ENCODE assay signal across 21 mouse cellular contexts in genomic region chr8:108887890-108888289, GRCm38 (mm10).
DNase-seq lines count a peak whose midpoint lies in the region; ATAC-seq and TF ChIP-seq lines count a peak whose summit lies in the region.
"Had no signal": no experiment of that assay in that cellular context is flagged by ENCODE, and none has a peak within 500 bp of the region (broad histone marks: within the 10 kb centered on the region; RNA-seq: fewer than 3 reads in every experiment).

No protein-coding gene starts in this region.

- H3K4me1 ChIP-seq in forebrain, embryonic 12.5 days: peaks cover 59% of the 10 kb centered on the region
- H3K4me1 ChIP-seq in forebrain, embryonic 11.5 days (replicated peaks; ENCODE audit: control insufficient read depth, insufficient read depth, low read length): peaks cover 21% of the 10 kb centered on the region; the same call in 1 of the 2 replicates
- peaks cover 67% of the 10 kb centered on the region for H3K4me1 ChIP-seq in hindbrain, embryonic 13.5 days (replicated peaks)
- H3K4me1 ChIP-seq in hindbrain, embryonic 10.5 days (replicated peaks): peaks cover 61% of the 10 kb centered on the region
- peaks cover 62% of the 10 kb centered on the region for H3K4me1 ChIP-seq in thymus, adult 2 months (replicated peaks; ENCODE audit: control insufficient read depth, insufficient read depth, low read length)

- DNase-seq in forebrain, embryonic 11.5 days (ENCODE audit: low spot score): no peak
- no peak for DNase-seq in hindbrain, embryonic 10.5 days (ENCODE audit: low spot score)
- no peak for DNase-seq in thymus, adult 2 months
- no peak for DNase-seq in thymus, postnatal 0 days (ENCODE audit: low spot score)
- DNase-seq in layer of hippocampus, adult 8-10 months (ENCODE audit: low spot score in 2 of 2): no peak
- DNase-seq in frontal cortex, postnatal 10 days (ENCODE audit: low spot score in 2 of 2): no peak
- DNase-seq: adrenal gland, postnatal 25 days; cerebellum, adult 11 months; gastrocnemius, postnatal 25 days; kidney, adult 18-20 months; layer of hippocampus, postnatal 36 days; retina, postnatal 1 day; right cerebral cortex, postnatal 4 days had no signal

- H3K4me2 ChIP-seq in forebrain, embryonic 12.5 days: no peak overlapping the region
- no peak overlapping the region for H3K4me2 ChIP-seq in forebrain, embryonic 11.5 days (ENCODE audit: low read depth, low read length, severe bottlenecking)
- no peak overlapping the region for H3K4me2 ChIP-seq in hindbrain, embryonic 13.5 days
- H3K4me2 ChIP-seq: embryonic facial prominence, embryonic 12.5 days had no signal

- H3K36me3 ChIP-seq in forebrain, embryonic 12.5 days (replicated peaks): no peaks in the 10 kb centered on the region
- H3K36me3 ChIP-seq in forebrain, embryonic 11.5 days (ENCODE audit: control insufficient read depth, insufficient read depth, low read length): no peaks in the 10 kb centered on the region
- H3K36me3 ChIP-seq in hindbrain, embryonic 13.5 days: no peaks in the 10 kb centered on the region
- no peaks in the 10 kb centered on the region for H3K36me3 ChIP-seq in hindbrain, embryonic 10.5 days
- no peaks in the 10 kb centered on the region for H3K36me3 ChIP-seq in thymus, adult 2 months (ENCODE audit: control insufficient read depth, insufficient read depth, low read length)
- H3K36me3 ChIP-seq: liver, embryonic 15.5 days had no signal

- ATAC-seq in forebrain, embryonic 12.5 days (ENCODE audit: low FRiP score): no peak
- ATAC-seq in forebrain, embryonic 11.5 days (replicated peaks; ENCODE audit: low FRiP score): no peak
- no peak for ATAC-seq in hindbrain, embryonic 13.5 days (ENCODE audit: low FRiP score)

- 0 out of 2 replicates have a peak overlapping the region, but pooled peaks have one; percentile 46 for H3K27ac ChIP-seq in forebrain, embryonic 12.5 days
- H3K27ac ChIP-seq in forebrain, embryonic 11.5 days (ENCODE audit: low read depth, low read length): no peak overlapping the region
- peak overlapping the region; percentile 81 for H3K27ac ChIP-seq in hindbrain, embryonic 13.5 days
- H3K27ac ChIP-seq in hindbrain, embryonic 10.5 days: no peak overlapping the region
- peak overlapping the region; percentile 95 for H3K27ac ChIP-seq in thymus, adult 2 months (ENCODE audit: control insufficient read depth, insufficient read depth, low read length)
- H3K27ac ChIP-seq: embryonic facial prominence, embryonic 12.5 days; kidney, postnatal 0 days; liver, embryonic 15.5 days; macrophage had no signal

- H3K27me3 ChIP-seq in forebrain, embryonic 12.5 days: peaks cover 36% of the 10 kb centered on the region
- H3K27me3 ChIP-seq in forebrain, embryonic 11.5 days (ENCODE audit: control insufficient read depth, insufficient read depth, low read length): peaks cover 3% of the 10 kb centered on the region; the same call in 1 of the 2 replicates
- H3K27me3 ChIP-seq in hindbrain, embryonic 13.5 days: 0 out of 2 replicates have a peak, but pooled peaks cover 2% of the 10 kb centered on the region
- H3K27me3 ChIP-seq in hindbrain, embryonic 10.5 days (ENCODE audit: insufficient read depth, poor library complexity, severe bottlenecking): no peaks in the 10 kb centered on the region; the same call in 1 of the 2 replicates
- H3K27me3 ChIP-seq in thymus, adult 2 months (ENCODE audit: control insufficient read depth, insufficient read depth, low read length): no peaks in the 10 kb centered on the region
- H3K27me3 ChIP-seq: CH12.LX; embryonic facial prominence, embryonic 12.5 days; liver, embryonic 15.5 days had no signal

- H3K9ac ChIP-seq in forebrain, embryonic 12.5 days: no peak overlapping the region
- no peak overlapping the region for H3K9ac ChIP-seq in forebrain, embryonic 11.5 days (ENCODE audit: low read length)
- no peak overlapping the region for H3K9ac ChIP-seq in hindbrain, embryonic 13.5 days
- H3K9ac ChIP-seq: embryonic facial prominence, embryonic 12.5 days; liver, embryonic 15.5 days had no signal

- no peak for TF ChIP-seq POLR2A in thymus, adult 2 months (IDR thresholded peaks at IDR 0.05; ENCODE audit: control insufficient read depth, extremely low read depth, insufficient read depth, low read length, poor library complexity)

- H3K4me3 ChIP-seq in forebrain, embryonic 12.5 days (replicated peaks): no peak overlapping the region
- H3K4me3 ChIP-seq in forebrain, embryonic 11.5 days (ENCODE audit: low read depth, low read length): no peak overlapping the region
- no peak overlapping the region for H3K4me3 ChIP-seq in hindbrain, embryonic 13.5 days
- H3K4me3 ChIP-seq in hindbrain, embryonic 10.5 days: no peak overlapping the region
- H3K4me3 ChIP-seq in thymus, adult 2 months (ENCODE audit: control insufficient read depth, insufficient read depth, low read length): no peak overlapping the region
- H3K4me3 ChIP-seq: embryonic facial prominence, embryonic 12.5 days; erythroblast, embryonic 14.5 days; liver, embryonic 15.5 days had no signal

- 87% methylated on average over 8 of the region's 8 CpGs for WGBS in forebrain, embryonic 12.5 days
- 83% methylated on average over 8 of the region's 8 CpGs for WGBS in forebrain, embryonic 11.5 days
- WGBS in hindbrain, embryonic 13.5 days: 90% methylated on average over 8 of the region's 8 CpGs
- WGBS in hindbrain, embryonic 10.5 days: 91% methylated on average over 8 of the region's 8 CpGs
- WGBS in thymus, adult 2 months: 61% methylated on average over 8 of the region's 8 CpGs

- TF ChIP-seq CTCF in thymus, adult 2 months (IDR thresholded peaks at IDR 0.05; ENCODE audit: borderline replicate concordance, control insufficient read depth, extremely low read depth, insufficient read depth, low read length, poor library complexity): 0 out of 2 replicates have a peak, but pooled peaks have one; percentile 20

- H3K9me3 ChIP-seq in forebrain, embryonic 12.5 days: no peaks in the 10 kb centered on the region
- H3K9me3 ChIP-seq in forebrain, embryonic 11.5 days (ENCODE audit: control insufficient read depth, low read length): no peaks in the 10 kb centered on the region
- H3K9me3 ChIP-seq in hindbrain, embryonic 13.5 days: no peaks in the 10 kb centered on the region
- no peaks in the 10 kb centered on the region for H3K9me3 ChIP-seq in hindbrain, embryonic 10.5 days
- H3K9me3 ChIP-seq: embryonic facial prominence, embryonic 12.5 days; liver, embryonic 15.5 days had no signal

Comparison
In these comparisons a context has a peak if more than half of its experiments do, and no peak if none do; other contexts are left out.
1. H3K27ac ChIP-seq: peak in forebrain, embryonic 12.5 days (single experiment), hindbrain, embryonic 13.5 days (single experiment) and thymus, adult 2 months (single experiment); none in forebrain, embryonic 11.5 days (single experiment) and hindbrain, embryonic 10.5 days (single experiment).